Mouse (Mus musculus) E14TG2a.4 (cell line): ENCODE results near the gene Adgrb2.

Experiments used
- CTCF ChIP-seq: conservative IDR thresholded peaks from 2 replicates; pipeline ENCODE4 v1.5.1; 2014; ENCODE audit warnings: low read length
- NANOG ChIP-seq: IDR thresholded peaks from 2 replicates; pipeline ENCODE4 v1.6.1; 2014; ENCODE audit warnings: borderline replicate concordance, low read length, mixed read lengths
- POU5F1 ChIP-seq: IDR thresholded peaks from 2 replicates; pipeline ENCODE4 v1.6.1; 2014; ENCODE audit warnings: low read length, borderline replicate concordance

GRCm38 (mm10) chr4:129951359-129951821 is 33.3 kb upstream of the Adgrb2 start:
- no peak for TF ChIP-seq CTCF
- no peak for TF ChIP-seq POU5F1
- no peak for TF ChIP-seq NANOG
